Mouse (Mus musculus) G1E (cell line): Measurements from ENCODE around the gene Laptm5.

Experiments
- CTCF ChIP-seq: IDR thresholded peaks from 2 replicates; pipeline ENCODE4 v1.5.1; 2012; ENCODE audit warnings: low read depth, low read length, inconsistent platforms, mixed read lengths
- GATA1 ChIP-seq: IDR thresholded peaks from 2 replicates; pipeline ENCODE4 v1.6.1; 2012; ENCODE audit warnings: borderline replicate concordance, low read length, inconsistent platforms, mixed read lengths
- POLR2AphosphoS5 ChIP-seq: IDR thresholded peaks from 2 replicates; pipeline ENCODE4 v1.6.1; 2012; ENCODE audit warnings: low read depth, low read length, inconsistent platforms; ENCODE audit not compliant: insufficient replicate concordance
- TAL1 ChIP-seq: conservative IDR thresholded peaks from 2 replicates; pipeline ENCODE4 v1.6.1; 2012; ENCODE audit warnings: low read depth, low read length, inconsistent platforms, mixed read lengths

GRCm38 (mm10) chr4:130973332-130974263 is 60.7 kb downstream of the Laptm5 start:
- TF ChIP-seq TAL1, result no peak
- TF ChIP-seq GATA1, result no peak
- TF ChIP-seq CTCF, result no peak
- TF ChIP-seq POLR2AphosphoS5, result no peak
